Mouse (Mus musculus): ENCODE results near the gene Kctd11.

Kctd11 gene

GRCm38 (mm10) chr11:69848021-69848420 is 33.2 kb downstream of the Kctd11 start:
- peak; percentile 87 to 88 for DNase-seq

- peak; percentile 53 to 64 for DNase-seq
Observed at GRCm38 (mm10) chr11:69846738-69847688, 34.2 kb downstream of the Kctd11 start.

- DNase-seq: peak; percentile 97 to 98
Observed at GRCm38 (mm10) chr11:69846198-69846680, 35.0 kb downstream of the Kctd11 start, which contains the start of gene Plscr3. Gene Plscr3, plus strand, starts transcription at chr11:69846376.

GRCm38 (mm10) chr11:69838714-69839104 is 42.5 kb downstream of the Kctd11 start:
- peak in 1 of 2 experiments; percentile 48 for DNase-seq

- peak; percentile 98 to 99 for DNase-seq
Observed at GRCm38 (mm10) chr11:69837952-69838713, 43.1 kb downstream of the Kctd11 start, which contains the start of gene Tmem256. Gene Tmem256, plus strand, starts transcription at chr11:69838514.

GRCm38 (mm10) chr11:69837604-69837951 is 43.6 kb downstream of the Kctd11 start, which contains the start of gene Nlgn2:
Gene Nlgn2, minus strand, starts transcription at chr11:69837784.
- DNase-seq: peak; percentile 94 to 95

- DNase-seq: peak; percentile 71 to 73
Observed at GRCm38 (mm10) chr11:69836703-69837576, 44.3 kb downstream of the Kctd11 start.

GRCm38 (mm10) chr11:69835966-69836335 is 45.3 kb downstream of the Kctd11 start:
- DNase-seq: peak in 1 of 2 experiments; percentile 56

- DNase-seq: peak in 1 of 2 experiments; percentile 50
Observed at GRCm38 (mm10) chr11:69835326-69835965, 45.8 kb downstream of the Kctd11 start.

- DNase-seq: no peak
Observed at GRCm38 (mm10) chr11:69834001-69834549, 47.1 kb downstream of the Kctd11 start.

GRCm38 (mm10) chr11:69833554-69833953 is 47.7 kb downstream of the Kctd11 start:
- DNase-seq: no peak

GRCm38 (mm10) chr11:69828832-69829231 is 52.4 kb downstream of the Kctd11 start:
- peak; percentile 57 to 60 for DNase-seq
